Comparison of ENCODE assay signal across 26 mouse cellular contexts in the genomic region with DNA sequence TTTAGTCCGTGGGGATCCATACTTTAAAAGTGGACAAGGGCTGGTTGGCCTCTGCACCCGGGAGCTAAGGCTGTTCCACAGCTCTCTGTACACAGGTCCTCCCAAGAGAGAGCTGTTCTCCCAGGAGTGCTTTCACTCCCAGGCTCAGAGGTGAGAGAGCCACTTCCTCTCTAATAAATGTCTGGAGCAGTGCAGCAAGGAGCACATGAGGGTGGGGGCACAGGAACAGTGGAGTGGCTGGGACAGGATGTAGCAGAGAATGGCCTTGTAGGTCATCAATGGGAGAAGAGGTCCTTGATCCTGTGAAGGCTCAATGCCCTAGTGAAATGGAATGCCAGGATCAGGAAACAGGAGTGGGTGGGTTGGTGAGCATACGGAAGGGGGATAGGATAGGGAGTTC.
DNase-seq lines count a peak whose midpoint lies in the region; ATAC-seq and TF ChIP-seq lines count a peak whose summit lies in the region.
"Had no signal": no experiment of that assay in that cellular context is flagged by ENCODE, and none has a peak within 500 bp of the region (broad histone marks: within the 10 kb centered on the region; RNA-seq: fewer than 3 reads in every experiment).

No protein-coding gene starts in this region.

- TF ChIP-seq EP300 in lung, postnatal 0 days (IDR thresholded peaks at IDR 0.05): no peak

- intact Hi-C loops in heart, postnatal 36 days (cut with DNase I): no loop called here

- 53% methylated on average over 3 of the region's 3 CpGs for WGBS in lung, postnatal 0 days

- peak; percentile 47 for ATAC-seq in lung, postnatal 0 days
- ATAC-seq in megakaryocyte progenitor cell, adult 5-6 weeks (replicated peaks; ENCODE audit: poor library complexity): 0 out of 2 replicates have a peak, but pooled peaks have one; percentile 31
- ATAC-seq: CD4-positive, CD25-positive, alpha-beta regulatory T cell, adult 4 months; forebrain, embryonic 15.5 days; hindbrain, postnatal 0 days; inflammation-experienced regulatory T-cells, adult 6 months; intestine, embryonic 16.5 days had no signal

- no peak overlapping the region for H3K27ac ChIP-seq in lung, postnatal 0 days (ENCODE audit: low read length)
- H3K27ac ChIP-seq: embryonic facial prominence, embryonic 10.5 days; embryonic facial prominence, embryonic 13.5 days; forebrain, embryonic 12.5 days; forebrain, embryonic 15.5 days; heart, embryonic 13.5 days; hindbrain, embryonic 14.5 days; hindbrain, postnatal 0 days had no signal

- no peaks in the 10 kb centered on the region for H3K27me3 ChIP-seq in lung, postnatal 0 days (replicated peaks; ENCODE audit: insufficient read depth, low read length)
- H3K27me3 ChIP-seq: embryonic facial prominence, embryonic 13.5 days; forebrain, embryonic 12.5 days; forebrain, embryonic 15.5 days; heart, embryonic 13.5 days had no signal

- H3K9me3 ChIP-seq in lung, postnatal 0 days (ENCODE audit: low read length): no peaks in the 10 kb centered on the region
- H3K9me3 ChIP-seq: embryonic facial prominence, embryonic 10.5 days; embryonic facial prominence, embryonic 13.5 days; forebrain, embryonic 12.5 days; forebrain, embryonic 15.5 days; heart, embryonic 13.5 days had no signal

- no peak overlapping the region for H3K4me3 ChIP-seq in lung, postnatal 0 days (ENCODE audit: low read depth, low read length)
- H3K4me3 ChIP-seq: embryonic facial prominence, embryonic 10.5 days; embryonic facial prominence, embryonic 13.5 days; erythroblast, embryonic 14.5 days; forebrain, embryonic 12.5 days; forebrain, embryonic 15.5 days; heart, embryonic 13.5 days had no signal

- peak; percentile 21 for DNase-seq in heart, adult 8-10 months (ENCODE audit: low spot score)
- no peak for DNase-seq in heart, postnatal 36 days
- DNase-seq in lung, postnatal 0 days (ENCODE audit: low spot score): no peak
- no peak for DNase-seq in lung, postnatal 10 days
- DNase-seq in gastrocnemius, adult 18-20 months (ENCODE audit: low spot score): no peak
- DNase-seq: adrenal gland, adult 2 months; adrenal gland, postnatal 14 days; cerebellum, adult 11-12 months; cerebellum, adult 8-10 months; cerebellum, postnatal 10 days; cerebellum, postnatal 36 days; embryo, embryonic 11 days; gastrocnemius, postnatal 10 days; gastrocnemius, postnatal 36 days had no signal

- TF ChIP-seq CTCF in lung, postnatal 0 days (IDR thresholded peaks at IDR 0.05): no peak

- H3K4me1 ChIP-seq in lung, postnatal 0 days (ENCODE audit: insufficient read depth, low read depth, low read length): no peaks in the 10 kb centered on the region
- H3K4me1 ChIP-seq: embryonic facial prominence, embryonic 10.5 days; embryonic facial prominence, embryonic 13.5 days; forebrain, embryonic 12.5 days; forebrain, embryonic 15.5 days; heart, embryonic 13.5 days had no signal

- H3K9ac ChIP-seq in lung, postnatal 0 days (replicated peaks; ENCODE audit: low read depth): no peak overlapping the region
- H3K9ac ChIP-seq: embryonic facial prominence, embryonic 13.5 days; forebrain, embryonic 12.5 days; forebrain, embryonic 15.5 days; heart, embryonic 13.5 days; hindbrain, embryonic 14.5 days had no signal

- no peaks in the 10 kb centered on the region for H3K36me3 ChIP-seq in lung, postnatal 0 days (ENCODE audit: insufficient read depth, low read length)
- H3K36me3 ChIP-seq: embryonic facial prominence, embryonic 10.5 days; embryonic facial prominence, embryonic 13.5 days; forebrain, embryonic 12.5 days; forebrain, embryonic 15.5 days; heart, embryonic 13.5 days had no signal

- H3K4me2 ChIP-seq in lung, postnatal 0 days (replicated peaks; ENCODE audit: low read depth, low read length): no peak overlapping the region
- H3K4me2 ChIP-seq: embryonic facial prominence, embryonic 13.5 days; forebrain, embryonic 12.5 days; forebrain, embryonic 15.5 days; heart, embryonic 13.5 days; hindbrain, embryonic 14.5 days had no signal
